In the genomic region with DNA sequence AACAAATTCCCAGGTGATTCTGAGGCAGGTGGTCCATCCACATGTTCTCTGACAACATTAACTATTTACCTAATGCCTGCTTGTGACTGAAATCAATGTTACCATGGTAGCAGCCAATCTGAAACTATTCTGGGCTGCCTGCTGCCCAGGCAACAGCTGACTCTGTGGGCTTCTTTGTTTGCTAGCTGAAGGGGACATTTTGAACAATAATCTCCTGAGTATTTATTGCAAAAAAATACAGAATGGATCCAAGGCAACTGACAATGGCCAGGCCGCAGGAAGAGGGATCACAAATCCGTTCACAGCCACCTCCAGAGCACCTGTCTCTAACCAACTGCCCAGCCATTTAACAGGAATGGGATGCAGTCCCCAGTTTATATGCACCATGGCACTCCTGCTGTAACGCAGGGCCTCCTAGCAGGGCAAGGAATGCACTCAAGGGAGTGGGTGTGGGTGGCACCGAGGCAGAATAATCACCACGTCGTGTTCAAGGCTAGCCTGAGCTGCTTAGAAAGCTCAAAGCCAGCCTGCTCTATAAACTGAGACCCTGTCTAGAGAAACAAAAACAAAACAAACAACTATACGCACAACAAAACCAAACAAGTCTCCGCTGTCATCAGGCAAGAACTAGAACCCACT, we compare ENCODE assay signal across 10 mouse cellular contexts. TPM values are rescaled to one million over a fixed set of nuclear protein-coding genes. Genes with fewer than 3 reads are reported as not detected.
DNase-seq lines count a peak whose midpoint lies in the region; ATAC-seq and TF ChIP-seq lines count a peak whose summit lies in the region.
"Had no signal": no experiment of that assay in that cellular context is flagged by ENCODE, and none has a peak within 500 bp of the region (broad histone marks: within the 10 kb centered on the region; RNA-seq: fewer than 3 reads in every experiment).

No protein-coding gene starts in this region.

- intact Hi-C loops in heart, postnatal 14 days (cut with DNase I): no loop called here

- no peaks in the 10 kb centered on the region for H3K27me3 ChIP-seq in heart, embryonic 16.5 days (ENCODE audit: control insufficient read depth, insufficient read depth, low read length)
- no peaks in the 10 kb centered on the region for H3K27me3 ChIP-seq in hindbrain, embryonic 13.5 days
- H3K27me3 ChIP-seq in midbrain, embryonic 16.5 days (ENCODE audit: control insufficient read depth, insufficient read depth, low read depth, low read length): no peaks in the 10 kb centered on the region
- H3K27me3 ChIP-seq: embryonic facial prominence, embryonic 15.5 days; limb, embryonic 12.5 days had no signal

- WGBS in heart, embryonic 16.5 days: 68% methylated on average over 8 of the region's 8 CpGs
- 30% methylated on average over 8 of the region's 8 CpGs for WGBS in hindbrain, embryonic 13.5 days
- 24% methylated on average over 8 of the region's 8 CpGs for WGBS in midbrain, embryonic 16.5 days

- H3K4me3 ChIP-seq in heart, embryonic 16.5 days (ENCODE audit: low read length): no peak overlapping the region
- no peak overlapping the region for H3K4me3 ChIP-seq in cortical plate, adult 2 months (ENCODE audit: insufficient read depth, low read length)
- no peak overlapping the region for H3K4me3 ChIP-seq in hindbrain, embryonic 13.5 days
- H3K4me3 ChIP-seq in midbrain, embryonic 16.5 days (ENCODE audit: low read depth, low read length): no peak overlapping the region
- H3K4me3 ChIP-seq: embryonic facial prominence, embryonic 15.5 days; limb, embryonic 12.5 days had no signal

- no peak overlapping the region for H3K4me2 ChIP-seq in heart, embryonic 16.5 days (ENCODE audit: low read depth, low read length)
- H3K4me2 ChIP-seq in hindbrain, embryonic 13.5 days: peak overlapping the region; percentile 15; the same call in 1 of the 2 replicates
- H3K4me2 ChIP-seq in midbrain, embryonic 16.5 days (ENCODE audit: low read length): peak overlapping the region; percentile 24; the same call in 1 of the 2 replicates
- H3K4me2 ChIP-seq: embryonic facial prominence, embryonic 15.5 days; limb, embryonic 12.5 days had no signal

- H3K9ac ChIP-seq in heart, embryonic 16.5 days (ENCODE audit: low read length): no peak overlapping the region
- H3K9ac ChIP-seq in hindbrain, embryonic 13.5 days: peak overlapping the region; percentile 49
- H3K9ac ChIP-seq in midbrain, embryonic 16.5 days (ENCODE audit: low read depth, low read length): peak overlapping the region; percentile 3; the same call in 1 of the 2 replicates
- H3K9ac ChIP-seq: embryonic facial prominence, embryonic 15.5 days; limb, embryonic 12.5 days had no signal

- H3K27ac ChIP-seq in heart, embryonic 16.5 days (ENCODE audit: low read length): peak overlapping the region; percentile 8
- peak overlapping the region; percentile 12; the same call in 1 of the 2 replicates for H3K27ac ChIP-seq in cortical plate, adult 2 months (ENCODE audit: insufficient read depth, low read length)
- H3K27ac ChIP-seq in hindbrain, embryonic 13.5 days: peak overlapping the region; percentile 94
- peak overlapping the region; percentile 91 for H3K27ac ChIP-seq in midbrain, embryonic 16.5 days (ENCODE audit: low read length)
- H3K27ac ChIP-seq: embryonic facial prominence, embryonic 15.5 days; limb, embryonic 12.5 days had no signal

- TF ChIP-seq CTCF in cortical plate, adult 2 months (IDR thresholded peaks at IDR 0.05; ENCODE audit: extremely low read depth, insufficient read depth, low read length): no peak

- peaks cover 36% of the 10 kb centered on the region for H3K4me1 ChIP-seq in heart, embryonic 16.5 days (ENCODE audit: control insufficient read depth, insufficient read depth, low read length)
- H3K4me1 ChIP-seq in cortical plate, adult 2 months (ENCODE audit: control insufficient read depth, insufficient read depth, low read length): peaks cover 12% of the 10 kb centered on the region
- peaks cover 28% of the 10 kb centered on the region for H3K4me1 ChIP-seq in hindbrain, embryonic 13.5 days (replicated peaks)
- H3K4me1 ChIP-seq in midbrain, embryonic 16.5 days (ENCODE audit: control insufficient read depth, insufficient read depth, low read length): peaks cover 26% of the 10 kb centered on the region

- no peak for ATAC-seq in heart, embryonic 16.5 days (replicated peaks; ENCODE audit: extremely low read depth, insufficient read depth, low FRiP score)
- peak; percentile 72 for ATAC-seq in hindbrain, embryonic 13.5 days (ENCODE audit: low FRiP score)
- ATAC-seq in midbrain, embryonic 16.5 days: peak; percentile 76
- no peak for ATAC-seq in activated CD4-positive, CD25-positive, alpha-beta regulatory T cell, adult 4 months

- no peaks in the 10 kb centered on the region for H3K36me3 ChIP-seq in heart, embryonic 16.5 days (ENCODE audit: control insufficient read depth, insufficient read depth)
- no peaks in the 10 kb centered on the region for H3K36me3 ChIP-seq in hindbrain, embryonic 13.5 days
- no peaks in the 10 kb centered on the region for H3K36me3 ChIP-seq in midbrain, embryonic 16.5 days (ENCODE audit: control insufficient read depth, insufficient read depth, low read length)
- H3K36me3 ChIP-seq: embryonic facial prominence, embryonic 15.5 days; limb, embryonic 12.5 days had no signal

- no peaks in the 10 kb centered on the region for H3K9me3 ChIP-seq in heart, embryonic 16.5 days (replicated peaks; ENCODE audit: control insufficient read depth, low read length)
- no peaks in the 10 kb centered on the region for H3K9me3 ChIP-seq in hindbrain, embryonic 13.5 days
- H3K9me3 ChIP-seq in midbrain, embryonic 16.5 days (replicated peaks; ENCODE audit: control insufficient read depth, low read length, poor library complexity, severe bottlenecking): no peaks in the 10 kb centered on the region
- H3K9me3 ChIP-seq: embryonic facial prominence, embryonic 15.5 days; limb, embryonic 12.5 days had no signal

- DNase-seq in heart, postnatal 14 days: no peak
- DNase-seq in spleen, adult 18-20 months: no peak
- no peak for DNase-seq in left cerebral cortex, adult 9 months (ENCODE audit: low spot score in 2 of 2)

- no peak for TF ChIP-seq POLR2A in cortical plate, adult 2 months (IDR thresholded peaks at IDR 0.05; ENCODE audit: extremely low read depth, insufficient read depth, low read length)

RNA-seq across cellular contexts. Expression of gene Ina, which starts 43.3 kb away (rescaled TPM):
- 0.37 and 0.41 TPM in 2 replicates for polyA plus RNA-seq in heart, embryonic 16.5 days (2015; fragmentation: Nextera tagmentation; extraction: Ambion mirVana)
- not detected for total RNA-seq in heart, postnatal 14 days (2021)
- 124 and 127 TPM in 2 replicates for polyA plus RNA-seq in cortical plate, adult 2 months (2012; rRNA removed)
- 684 and 706 TPM in 2 replicates for polyA plus RNA-seq in hindbrain, embryonic 13.5 days (2015; fragmentation: Nextera tagmentation; extraction: Ambion mirVana)
- 424 and 528 TPM in 2 replicates for polyA plus RNA-seq in midbrain, embryonic 16.5 days (2015; fragmentation: Nextera tagmentation; extraction: Ambion mirVana)
- not detected for polyA plus RNA-seq in activated CD4-positive, CD25-positive, alpha-beta regulatory T cell, adult 4 months (2017; shearing (Covaris generic))

RNA-seq across cellular contexts. Expression of gene Nt5c2, which starts 43.8 kb away (rescaled TPM):
- 136 and 142 TPM in 2 replicates for polyA plus RNA-seq in heart, embryonic 16.5 days (2015; fragmentation: Nextera tagmentation; extraction: Ambion mirVana)
- 10 to 100 TPM; 64.9 to 75.1 TPM for total RNA-seq in heart, postnatal 14 days (2021)
- 46.7 and 50.3 TPM in 2 replicates for polyA plus RNA-seq in cortical plate, adult 2 months (2012; rRNA removed)
- 93.2 and 98.1 TPM in 2 replicates for polyA plus RNA-seq in hindbrain, embryonic 13.5 days (2015; fragmentation: Nextera tagmentation; extraction: Ambion mirVana)
- 85.7 and 93.4 TPM in 2 replicates for polyA plus RNA-seq in midbrain, embryonic 16.5 days (2015; fragmentation: Nextera tagmentation; extraction: Ambion mirVana)
- polyA plus RNA-seq in activated CD4-positive, CD25-positive, alpha-beta regulatory T cell, adult 4 months (2017; shearing (Covaris generic)): 10 to 100 TPM; 22.6 to 25.4 TPM

Comparison
In these comparisons a context has a peak if more than half of its experiments do, and no peak if none do; other contexts are left out.
1. ATAC-seq: peak in hindbrain, embryonic 13.5 days (single experiment) and midbrain, embryonic 16.5 days (single experiment); none in heart, embryonic 16.5 days (single experiment) and activated CD4-positive, CD25-positive, alpha-beta regulatory T cell, adult 4 months (single experiment).
2. H3K27ac ChIP-seq: peak in every context shown above with its lines; median percentile 94 in hindbrain, embryonic 13.5 days; 91 in midbrain, embryonic 16.5 days; 12 in cortical plate, adult 2 months; 8 in heart, embryonic 16.5 days.
3. RNA of gene Ina, which starts 43.3 kb away (polyA plus RNA-seq): 684 to 706 TPM in hindbrain, embryonic 13.5 days, 424 to 528 TPM in midbrain, embryonic 16.5 days and 124 to 127 TPM in cortical plate, adult 2 months; 0.37 to 0.41 TPM in heart, embryonic 16.5 days and not detected in activated CD4-positive, CD25-positive, alpha-beta regulatory T cell, adult 4 months; every median in the first group is over 10 times any median in the second.